Mouse (Mus musculus) liver, embryonic 11.5 days (tissue): ENCODE measurements around the gene Pdlim1. TPM values are rescaled to one million over a fixed set of nuclear protein-coding genes. Genes with fewer than 3 reads are reported as not detected.
A peak's percentile ranks its signal among the peaks of the same experiment; 100 is the strongest.

ENCODE experiments used
- ATAC-seq: fragments of 200-750 bp; cut with Nextera tagmentation; replicated peaks from 2 replicates; pipeline ENCODE4 v1.8.0; 2017; ENCODE audit warnings: moderate number of reproducible peaks, mild to moderate bottlenecking, moderate TSS enrichment, moderate library complexity; ENCODE audit not compliant: low FRiP score
- DNase-seq: peaks from one replicate; pipeline ENCODE4 v3.0.0-alpha.2; 2017; ENCODE audit warnings: low spot score
- H3K27ac ChIP-seq: fragments of 300-500 bp; sonication (generic); 2 replicates; pipeline ENCODE4 v1.5.1; 2014; ENCODE audit warnings: mild to moderate bottlenecking, low read depth, low read length, control low read depth
- H3K27me3 ChIP-seq: fragments of 300-500 bp; sonication (generic); replicated peaks from 2 replicates; pipeline ENCODE4 v1.6.1; 2014; ENCODE audit warnings: low read length, mixed read lengths; ENCODE audit not compliant: control insufficient read depth, insufficient read depth
- H3K36me3 ChIP-seq: fragments of 300-500 bp; sonication (generic); 2 replicates; pipeline ENCODE4 v1.6.1; 2014; ENCODE audit warnings: mild to moderate bottlenecking, low read length, moderate library complexity, mixed read lengths; ENCODE audit not compliant: control insufficient read depth, insufficient read depth
- H3K4me1 ChIP-seq: fragments of 300-500 bp; sonication (generic); replicated peaks from 2 replicates; pipeline ENCODE4 v1.6.1; 2014; ENCODE audit warnings: low read length, mixed read lengths; ENCODE audit not compliant: control insufficient read depth, insufficient read depth
- H3K4me2 ChIP-seq: fragments of 300-500 bp; sonication (generic); 2 replicates; pipeline ENCODE4 v1.6.1; 2014; ENCODE audit warnings: mild to moderate bottlenecking, control low read depth, moderate library complexity
- H3K4me3 ChIP-seq: fragments of 300-500 bp; sonication (generic); 2 replicates; pipeline ENCODE4 v1.5.1; 2014; ENCODE audit warnings: low read depth, low read length, control low read depth
- H3K9ac ChIP-seq: fragments of 300-500 bp; sonication (generic); 2 replicates; pipeline ENCODE4 v1.6.1; 2014; ENCODE audit warnings: low read depth, low read length, control low read depth
- H3K9me3 ChIP-seq: fragments of 300-500 bp; sonication (generic); 2 replicates; pipeline ENCODE4 v1.6.1; 2016; ENCODE audit warnings: low read length, inconsistent platforms, mixed read lengths; ENCODE audit not compliant: control insufficient read depth
- WGBS: fragments of 180-500 bp; shearing (Covaris S2); extraction: QIAGEN DNeasy Blood & Tissue Kit; methylation state at CpG from one replicate; pipeline ENCODE4 v1.1.7; 2014; 5-methylcytosine and 5-hydroxymethylcytosine counted together
- polyA plus RNA-seq: library from polyadenylated mRNA; unstranded; fragments of >200 nt; fragmentation: Nextera tagmentation; extraction: Ambion mirVana; gene quantifications from 2 replicates; pipeline ENCODE4 v1.2.1, GENCODE M21; 2014

The Pdlim1 gene
- polyA plus RNA-seq, 1 experiment from 2014 or later = 118 TPM

- Histone ChIP-seq H3K27ac (no peak overlapping the region), H3K9me3 (no peaks in the 10 kb centered on the region), H3K4me2 (no peak overlapping the region), H3K27me3 (no peaks in the 10 kb centered on the region), H3K4me3 (no peak overlapping the region), H3K9ac (no peak overlapping the region), H3K4me1 (no peaks in the 10 kb centered on the region), H3K36me3 (peaks cover 7% of the 10 kb centered on the region; the same call in 1 of the 2 replicates)
- DNase-seq = no peak
- no peak; the same call in 1 of the 2 replicates for ATAC-seq
- WGBS = 90% methylated on average over 7 of the region's 7 CpGs
Observed at GRCm38 (mm10) chr19:40246646-40247267, 24.9 kb downstream of the Pdlim1 start.

DNA sequence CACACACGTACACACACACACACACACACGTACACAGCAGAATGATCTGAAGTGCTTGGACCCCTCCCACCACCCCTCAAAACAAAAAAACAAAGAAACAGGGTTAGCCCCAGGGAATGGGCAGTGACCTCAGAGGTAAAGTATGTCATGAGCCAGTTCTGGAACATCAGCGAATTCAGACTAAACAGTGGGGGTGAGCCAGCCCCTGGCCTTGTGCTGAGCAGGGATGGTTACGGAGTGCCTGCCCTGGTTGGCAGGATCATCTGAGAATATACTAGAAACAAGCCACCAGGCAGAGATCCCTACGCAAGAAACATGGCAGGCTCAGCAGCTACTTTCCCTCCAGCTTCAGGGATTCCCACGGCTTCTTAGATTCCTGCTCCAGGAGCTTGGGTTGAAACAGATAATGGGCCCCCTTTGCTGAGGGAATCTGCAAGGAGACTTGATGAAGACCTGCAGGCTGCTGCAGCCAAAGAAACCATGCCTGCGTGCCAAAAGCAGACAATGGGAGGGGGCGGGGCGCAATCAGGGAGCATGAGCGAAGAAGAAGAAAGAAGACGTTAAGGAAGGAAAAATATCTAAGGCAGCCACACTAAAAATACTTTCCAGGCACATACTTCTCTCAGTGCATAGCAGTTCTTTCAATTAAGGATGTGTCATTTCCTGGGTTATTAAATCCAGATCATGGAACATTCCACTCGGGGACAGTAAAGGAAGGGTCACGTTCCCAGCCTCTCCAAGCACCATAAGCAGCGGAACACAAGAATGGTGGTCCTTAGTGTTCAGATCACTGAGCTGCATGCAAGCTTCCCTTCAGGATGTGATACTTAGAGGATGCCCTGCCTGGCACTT, 30.6 kb downstream of the Pdlim1 start:
- ATAC-seq (no peak; the same call in 1 of the 2 replicates), DNase-seq (no peak)
- no peak overlapping the region for H3K27ac ChIP-seq
- no peaks in the 10 kb centered on the region; the same call in 1 of the 2 replicates for H3K4me1 ChIP-seq
- H3K9me3 ChIP-seq = no peaks in the 10 kb centered on the region
- H3K4me2 ChIP-seq = no peak overlapping the region
- no peaks in the 10 kb centered on the region for H3K27me3 ChIP-seq
- H3K4me3 ChIP-seq = no peak overlapping the region
- whole genome bisulfite sequencing = 71% methylated on average over 14 of the region's 14 CpGs
- peaks cover 7% of the 10 kb centered on the region; the same call in 1 of the 2 replicates for H3K36me3 ChIP-seq
- H3K9ac ChIP-seq = no peak overlapping the region

- DNase-seq = no peak
- Histone ChIP-seq H3K9ac (no peak overlapping the region), H3K4me3 (no peak overlapping the region), H3K27ac (no peak overlapping the region), H3K27me3 (no peaks in the 10 kb centered on the region), H3K4me2 (no peak overlapping the region), H3K9me3 (no peaks in the 10 kb centered on the region), H3K4me1 (no peaks in the 10 kb centered on the region; the same call in 1 of the 2 replicates), H3K36me3 (peaks cover 7% of the 10 kb centered on the region; the same call in 1 of the 2 replicates)
- ATAC-seq = no peak; the same call in 1 of the 2 replicates
- WGBS = 71% methylated on average over 6 of the region's 6 CpGs
Observed at GRCm38 (mm10) chr19:40240360-40240759, 31.3 kb downstream of the Pdlim1 start.

DNA sequence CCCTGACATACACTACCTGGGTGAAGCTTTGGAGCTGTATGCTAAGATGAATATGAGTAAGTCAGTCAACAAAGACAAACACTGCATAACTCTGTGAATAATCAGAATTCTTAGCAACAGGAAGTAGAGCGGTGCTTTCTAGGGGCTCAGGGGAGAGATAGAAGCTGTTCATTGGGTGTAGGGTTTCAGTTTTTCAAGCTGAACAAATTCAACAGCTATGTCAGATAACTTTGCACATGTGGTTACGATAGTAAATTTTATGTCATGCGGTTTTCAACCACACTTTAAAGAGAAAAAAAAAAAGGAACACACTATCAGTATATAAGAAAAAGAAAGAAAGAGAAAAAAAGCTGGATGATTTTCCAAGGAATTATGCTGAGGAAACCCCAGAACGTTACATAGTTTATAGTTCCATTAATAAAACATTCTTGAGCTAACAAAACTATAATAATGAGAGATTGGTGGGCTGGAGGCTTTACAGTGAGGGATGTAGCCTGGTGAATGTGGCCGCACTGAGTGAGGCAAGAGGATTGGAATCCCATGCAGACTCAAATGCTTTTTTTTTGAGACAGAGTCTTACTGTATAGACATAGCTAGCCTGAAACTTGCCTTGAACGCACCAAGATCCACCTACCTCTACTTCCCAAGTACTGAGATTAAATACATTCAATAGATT, 33.3 kb downstream of the Pdlim1 start:
- WGBS = 81% methylated on average over 6 of the region's 6 CpGs
- H3K36me3 ChIP-seq = peaks cover 7% of the 10 kb centered on the region; the same call in 1 of the 2 replicates
- DNase-seq = no peak
- no peaks in the 10 kb centered on the region for H3K9me3 ChIP-seq
- ATAC-seq = no peak
- no peak overlapping the region for H3K9ac ChIP-seq
- H3K4me2 ChIP-seq = no peak overlapping the region
- H3K4me3 ChIP-seq = no peak overlapping the region
- no peaks in the 10 kb centered on the region for H3K27me3 ChIP-seq
- H3K4me1 ChIP-seq = no peaks in the 10 kb centered on the region; the same call in 1 of the 2 replicates
- no peak overlapping the region for H3K27ac ChIP-seq

- no peaks in the 10 kb centered on the region for H3K4me1 ChIP-seq
- H3K36me3 ChIP-seq = peaks cover 2% of the 10 kb centered on the region; the same call in 1 of the 2 replicates
- H3K27ac ChIP-seq = no peak overlapping the region
- DNase-seq = no peak
- H3K4me3 ChIP-seq = no peak overlapping the region
- no peaks in the 10 kb centered on the region for H3K27me3 ChIP-seq
- WGBS = 91% methylated on average over 2 of the region's 2 CpGs
- H3K9ac ChIP-seq = no peak overlapping the region
- H3K4me2 ChIP-seq = no peak overlapping the region
- no peaks in the 10 kb centered on the region for H3K9me3 ChIP-seq
- ATAC-seq = 0 out of 2 replicates have a peak, but pooled peaks have one; percentile 26
Observed at GRCm38 (mm10) chr19:40232560-40232959, 39.1 kb downstream of the Pdlim1 start.

GRCm38 (mm10) chr19:40231825-40232541, 39.7 kb downstream of the Pdlim1 start:
- Histone ChIP-seq H3K27ac (no peak overlapping the region), H3K4me1 (no peaks in the 10 kb centered on the region), H3K9me3 (no peaks in the 10 kb centered on the region), H3K36me3 (peaks cover 2% of the 10 kb centered on the region; the same call in 1 of the 2 replicates), H3K4me2 (no peak overlapping the region), H3K4me3 (no peak overlapping the region), H3K9ac (no peak overlapping the region), H3K27me3 (no peaks in the 10 kb centered on the region)
- DNase-seq (no peak), ATAC-seq (no peak; the same call in 1 of the 2 replicates)
- 74% methylated on average over 7 of the region's 7 CpGs for WGBS

DNA sequence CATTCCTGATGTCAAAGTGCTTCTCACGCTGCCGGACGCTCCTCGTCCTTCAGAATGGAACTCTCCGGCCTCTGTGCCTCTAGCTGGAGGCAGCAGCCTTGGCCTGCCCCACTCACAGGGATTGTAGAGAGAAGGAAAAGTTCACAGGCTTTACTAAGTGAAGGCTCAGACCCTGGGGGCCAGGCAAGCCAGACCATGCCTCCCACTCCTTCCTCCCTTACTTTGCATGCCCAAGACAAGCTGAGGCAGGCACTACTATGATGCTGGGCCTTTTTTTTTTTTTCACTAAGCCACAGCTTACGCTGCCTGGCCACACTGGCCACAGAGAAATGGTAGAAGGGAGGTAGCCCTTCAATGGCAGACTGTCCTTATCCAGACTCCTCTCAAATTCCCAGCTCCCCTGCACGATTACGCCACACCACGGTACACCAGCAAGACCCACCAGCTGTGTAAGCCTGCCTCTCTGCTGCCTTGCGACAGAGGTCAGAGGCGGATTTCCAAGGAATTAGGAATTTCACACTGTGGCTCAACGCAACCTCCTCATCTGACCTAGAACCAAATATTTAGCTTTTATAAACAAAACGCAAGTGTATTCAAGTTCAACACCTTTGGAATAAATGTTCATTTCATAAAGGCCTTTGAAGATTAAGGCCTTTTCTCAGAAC, 40.4 kb downstream of the Pdlim1 start:
- Histone ChIP-seq H3K9me3 (no peaks in the 10 kb centered on the region), H3K36me3 (peaks cover 2% of the 10 kb centered on the region; the same call in 1 of the 2 replicates), H3K4me1 (no peaks in the 10 kb centered on the region), H3K4me2 (no peak overlapping the region), H3K4me3 (no peak overlapping the region), H3K27me3 (no peaks in the 10 kb centered on the region), H3K27ac (no peak overlapping the region), H3K9ac (no peak overlapping the region)
- WGBS = 86% methylated on average over 13 of the region's 13 CpGs
- no peak for ATAC-seq
- DNase-seq = no peak
